Mouse (Mus musculus): ENCODE measurements at regions not wholly inside any gene's neighbourhood (a gene's known extent, or its start where the extent isn't known, plus 50 kb on each side); places are given as distances from the start of the nearest gene placed in this dataset.

DNA sequence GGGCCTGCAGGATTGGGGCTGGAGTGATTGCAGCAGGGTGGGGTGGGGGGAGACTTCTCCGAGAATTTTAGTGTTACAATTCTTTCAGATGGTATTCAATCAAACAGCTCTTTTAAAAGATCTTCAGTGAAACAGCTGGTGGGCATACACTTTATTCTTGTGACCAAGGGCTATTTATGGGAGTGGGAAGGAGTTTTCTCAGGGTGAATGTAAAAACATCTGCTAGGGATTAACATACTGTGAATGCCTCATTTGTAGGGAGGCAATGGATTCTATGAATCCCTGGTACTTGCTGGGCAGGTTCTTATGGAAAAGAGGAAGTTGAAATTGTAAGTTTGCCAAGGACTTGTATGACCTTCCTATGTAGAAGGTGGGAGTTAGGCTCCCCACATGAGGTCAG, 134.5 kb downstream of the 4930444P10Rik start:
- TF ChIP-seq EP300 (IDR thresholded peaks at IDR 0.05; ENCODE audit: insufficient read depth, low read depth, low read length) (no peak), CTCF (IDR thresholded peaks at IDR 0.05) (no peak)

Measured in heart, adult 2 months (tissue).